Mouse (Mus musculus) C2C12 (cell line): ENCODE results near the gene Ptpn6.

ENCODE experiments used
- CEBPB ChIP-seq: IDR thresholded peaks from one replicate; pipeline ENCODE4 v1.6.1; 2011; ENCODE audit warnings: low read depth, mild to moderate bottlenecking, control low read depth, moderate library complexity
- CTCF ChIP-seq: IDR thresholded peaks from one replicate; pipeline ENCODE4 v1.5.1; 2011; ENCODE audit not compliant: control insufficient read depth, insufficient read depth, insufficient read length
- FOSL1 ChIP-seq: IDR thresholded peaks from one replicate; pipeline ENCODE4 v1.8.0; 2011; ENCODE audit warnings: mild to moderate bottlenecking, low read length; ENCODE audit not compliant: poor library complexity, insufficient read depth, severe bottlenecking
- MAX ChIP-seq: IDR thresholded peaks from one replicate; pipeline ENCODE4 v1.6.1; 2011; ENCODE audit warnings: mild to moderate bottlenecking, control low read depth
- MYOD1 ChIP-seq: IDR thresholded peaks from one replicate; pipeline ENCODE4 v1.6.1; 2011; ENCODE audit warnings: low read depth; ENCODE audit not compliant: control insufficient read depth, insufficient read length
- MYOG ChIP-seq: IDR thresholded peaks from one replicate; pipeline ENCODE4 v1.6.1; 2011; ENCODE audit not compliant: control insufficient read depth, insufficient read length; ENCODE audit errors: extremely low read depth
- USF1 ChIP-seq: IDR thresholded peaks from one replicate; pipeline ENCODE4 v1.6.1; 2011; ENCODE audit warnings: low read depth, mild to moderate bottlenecking, control low read depth, moderate library complexity

- TF ChIP-seq CEBPB (no peak), CTCF (no peak), USF1 (no peak), MYOD1 (no peak), MYOG (no peak), MAX (no peak), FOSL1 (no peak)
Observed at GRCm38 (mm10) chr6:124683591-124684417, 54.7 kb downstream of the Ptpn6 start.
